In genomic region chr1:160212703-160213669, GRCm38 (mm10) we compare ENCODE assay signal across 8 mouse cellular contexts. TPM values are rescaled to one million over a fixed set of nuclear protein-coding genes. Genes with fewer than 3 reads are reported as not detected.
DNase-seq lines count a peak whose midpoint lies in the region; ATAC-seq and TF ChIP-seq lines count a peak whose summit lies in the region.

TSS of gene Cacybp (minus strand) at chr1:160212875.

- peak; percentile 100 for DNase-seq in CD4-positive helper T cell, adult 2 months (ENCODE audit: low read depth, low spot score)
- DNase-seq in brain, embryonic 18.5 days (ENCODE audit: low read depth, low spot score): peak; percentile 98
- peak; percentile 99 for DNase-seq in kidney, postnatal 0 days (ENCODE audit: low spot score)
- peak; percentile 100 for DNase-seq in liver, embryonic 11.5 days (ENCODE audit: low spot score)
- DNase-seq in naive thymus-derived CD4-positive, alpha-beta T cell, adult 2 months (ENCODE audit: low read depth): peak; percentile 99

- H3K27ac ChIP-seq in heart, embryonic 12.5 days (ENCODE audit: poor library complexity, severe bottlenecking): peak within 1 kb of the TSS; percentile 97
- H3K27ac ChIP-seq in kidney, postnatal 0 days: peak within 1 kb of the TSS; percentile 99
- H3K27ac ChIP-seq in liver, embryonic 11.5 days (ENCODE audit: low read depth, low read length): peak within 1 kb of the TSS; percentile 94
- H3K27ac ChIP-seq in stomach, embryonic 14.5 days (ENCODE audit: low read length): peak within 1 kb of the TSS; percentile 99

- H3K9ac ChIP-seq in heart, embryonic 12.5 days: peak within 1 kb of the TSS; percentile 88
- peak within 1 kb of the TSS; percentile 81 for H3K9ac ChIP-seq in kidney, postnatal 0 days (ENCODE audit: low read depth, low read length)
- H3K9ac ChIP-seq in liver, embryonic 11.5 days (ENCODE audit: low read depth, low read length): peak within 1 kb of the TSS; percentile 92
- peak within 1 kb of the TSS; percentile 82 for H3K9ac ChIP-seq in stomach, embryonic 14.5 days (replicated peaks; ENCODE audit: low read depth, low read length)

- H3K4me1 ChIP-seq in heart, embryonic 12.5 days (replicated peaks): peaks cover 11% of the 10 kb centered on the region
- H3K4me1 ChIP-seq in kidney, postnatal 0 days (replicated peaks; ENCODE audit: insufficient read depth, low read length): peaks cover 6% of the 10 kb centered on the region; the same call in 1 of the 2 replicates
- peaks cover 5% of the 10 kb centered on the region; the same call in 1 of the 2 replicates for H3K4me1 ChIP-seq in liver, embryonic 11.5 days (replicated peaks; ENCODE audit: control insufficient read depth, insufficient read depth, low read length)
- H3K4me1 ChIP-seq in stomach, embryonic 14.5 days (ENCODE audit: control insufficient read depth, insufficient read depth, low read length): peaks cover 9% of the 10 kb centered on the region

- H3K4me3 ChIP-seq in heart, embryonic 12.5 days: peak within 1 kb of the TSS; percentile 86
- peak within 1 kb of the TSS; percentile 69 for H3K4me3 ChIP-seq in kidney, postnatal 0 days (replicated peaks; ENCODE audit: low read depth, low read length)
- peak within 1 kb of the TSS; percentile 88 for H3K4me3 ChIP-seq in liver, embryonic 11.5 days (ENCODE audit: low read depth, low read length)
- peak within 1 kb of the TSS; percentile 61 for H3K4me3 ChIP-seq in stomach, embryonic 14.5 days (ENCODE audit: low read depth, low read length)

- peak within 1 kb of the TSS; percentile 78 for H3K4me2 ChIP-seq in heart, embryonic 12.5 days
- peak within 1 kb of the TSS; percentile 71 for H3K4me2 ChIP-seq in kidney, postnatal 0 days (ENCODE audit: low read length)
- H3K4me2 ChIP-seq in liver, embryonic 11.5 days: peak within 1 kb of the TSS; percentile 83
- peak within 1 kb of the TSS; percentile 77 for H3K4me2 ChIP-seq in stomach, embryonic 14.5 days (replicated peaks; ENCODE audit: low read depth, low read length)

- ATAC-seq in erythroid progenitor cell, adult 5-6 weeks (replicated peaks; ENCODE audit: low FRiP score, poor library complexity, severe bottlenecking): peak; percentile 93
- peak; percentile 98 for ATAC-seq in heart, embryonic 12.5 days (ENCODE audit: insufficient number of reproducible peaks, low FRiP score)
- ATAC-seq in kidney, postnatal 0 days (replicated peaks; ENCODE audit: low FRiP score, low read depth): peak; percentile 99
- ATAC-seq in liver, embryonic 11.5 days (replicated peaks; ENCODE audit: low FRiP score): peak; percentile 98
- peak; percentile 99 for ATAC-seq in stomach, embryonic 14.5 days (ENCODE audit: insufficient number of reproducible peaks, insufficient read depth, low FRiP score, low read depth)

- under 1% methylated on average over 75 of the region's 76 CpGs for WGBS in heart, embryonic 12.5 days
- under 1% methylated on average over 75 of the region's 76 CpGs for WGBS in kidney, postnatal 0 days
- under 1% methylated on average over 75 of the region's 76 CpGs for WGBS in liver, embryonic 11.5 days
- WGBS in stomach, embryonic 14.5 days: 1% methylated on average over 76 of the region's 76 CpGs

- no peaks in the 10 kb centered on the region for H3K27me3 ChIP-seq in heart, embryonic 12.5 days (replicated peaks)
- H3K27me3 ChIP-seq in kidney, postnatal 0 days (ENCODE audit: insufficient read depth, low read length): no peaks in the 10 kb centered on the region
- no peaks in the 10 kb centered on the region for H3K27me3 ChIP-seq in liver, embryonic 11.5 days (replicated peaks; ENCODE audit: control insufficient read depth, insufficient read depth, low read length)
- H3K27me3 ChIP-seq in stomach, embryonic 14.5 days (ENCODE audit: control insufficient read depth, insufficient read depth, low read length): no peaks in the 10 kb centered on the region

- H3K36me3 ChIP-seq in heart, embryonic 12.5 days: 0 out of 2 replicates have a peak, but pooled peaks cover 2% of the 10 kb centered on the region
- no peaks in the 10 kb centered on the region for H3K36me3 ChIP-seq in kidney, postnatal 0 days (ENCODE audit: insufficient read depth, low read length)
- H3K36me3 ChIP-seq in liver, embryonic 11.5 days (ENCODE audit: control insufficient read depth, insufficient read depth, low read length): no peaks in the 10 kb centered on the region; the same call in 1 of the 2 replicates
- no peaks in the 10 kb centered on the region; the same call in 1 of the 2 replicates for H3K36me3 ChIP-seq in stomach, embryonic 14.5 days (ENCODE audit: control insufficient read depth, insufficient read depth, low read length)

- peak; percentile 77 for TF ChIP-seq CTCF in kidney, postnatal 0 days (IDR thresholded peaks at IDR 0.05; ENCODE audit: low read depth)

- no peaks in the 10 kb centered on the region for H3K9me3 ChIP-seq in heart, embryonic 12.5 days (replicated peaks)
- H3K9me3 ChIP-seq in kidney, postnatal 0 days (replicated peaks; ENCODE audit: low read length): no peaks in the 10 kb centered on the region
- no peaks in the 10 kb centered on the region for H3K9me3 ChIP-seq in liver, embryonic 11.5 days (ENCODE audit: control insufficient read depth, low read length)
- no peaks in the 10 kb centered on the region for H3K9me3 ChIP-seq in stomach, embryonic 14.5 days (ENCODE audit: control insufficient read depth, low read depth, low read length)

RNA-seq across cellular contexts. Expression of gene Cacybp, which starts in this region (rescaled TPM):
- 54.8 and 74.6 TPM in 2 replicates for total RNA-seq in erythroid progenitor cell, adult 5-6 weeks (2015; ENCODE audit: low replicate concordance)
- total RNA-seq in erythroid progenitor cell, adult 5-6 weeks (2017; ENCODE audit: low replicate concordance): 20.9 and 60.2 TPM in 2 replicates
- 175 and 181 TPM in 2 replicates for polyA plus RNA-seq in heart, embryonic 12.5 days (2016; fragmentation: Nextera tagmentation; extraction: Ambion mirVana)
- polyA plus RNA-seq in kidney, postnatal 0 days (2015; fragmentation: Nextera tagmentation; extraction: Ambion mirVana): 180 and 182 TPM in 2 replicates
- 415 and 437 TPM in 2 replicates for polyA plus RNA-seq in liver, embryonic 11.5 days (2014; fragmentation: Nextera tagmentation; extraction: Ambion mirVana)
- 202 and 226 TPM in 2 replicates for polyA plus RNA-seq in stomach, embryonic 14.5 days (2014; fragmentation: Nextera tagmentation; extraction: Ambion mirVana)

Comparison
In these comparisons a context has a peak if more than half of its experiments do, and no peak if none do; other contexts are left out.
1. Peak in every context shown above with its lines: DNase-seq, ATAC-seq, H3K4me3 ChIP-seq and H3K27ac ChIP-seq.